Mouse (Mus musculus): Measurements from ENCODE around the gene Mrpl51. TPM values are rescaled to one million over a fixed set of nuclear protein-coding genes. Genes with fewer than 3 reads are reported as not detected.
A peak's percentile ranks its signal among the peaks of the same experiment; 100 is the strongest.

Mrpl51 gene
- polyA plus RNA-seq, 1 experiment: 68.6 TPM

GRCm38 (mm10) chr6:125222577-125222976 lies 31.0 kb downstream of the Mrpl51 start:
- Histone ChIP-seq H3K4me3 (ENCODE audit: insufficient read depth, low read length) (no peak overlapping the region), H3K4me1 (ENCODE audit: control insufficient read depth, insufficient read depth, low read length) (peaks cover 9% of the 10 kb centered on the region), H3K27ac (ENCODE audit: insufficient read depth, low read depth, low read length) (no peak overlapping the region)
- TF ChIP-seq POLR2A (IDR thresholded peaks at IDR 0.05; ENCODE audit: borderline replicate concordance, low read depth, low read length) (no peak), CTCF (IDR thresholded peaks at IDR 0.05; ENCODE audit: low read depth, low read length) (no peak)

DNA sequence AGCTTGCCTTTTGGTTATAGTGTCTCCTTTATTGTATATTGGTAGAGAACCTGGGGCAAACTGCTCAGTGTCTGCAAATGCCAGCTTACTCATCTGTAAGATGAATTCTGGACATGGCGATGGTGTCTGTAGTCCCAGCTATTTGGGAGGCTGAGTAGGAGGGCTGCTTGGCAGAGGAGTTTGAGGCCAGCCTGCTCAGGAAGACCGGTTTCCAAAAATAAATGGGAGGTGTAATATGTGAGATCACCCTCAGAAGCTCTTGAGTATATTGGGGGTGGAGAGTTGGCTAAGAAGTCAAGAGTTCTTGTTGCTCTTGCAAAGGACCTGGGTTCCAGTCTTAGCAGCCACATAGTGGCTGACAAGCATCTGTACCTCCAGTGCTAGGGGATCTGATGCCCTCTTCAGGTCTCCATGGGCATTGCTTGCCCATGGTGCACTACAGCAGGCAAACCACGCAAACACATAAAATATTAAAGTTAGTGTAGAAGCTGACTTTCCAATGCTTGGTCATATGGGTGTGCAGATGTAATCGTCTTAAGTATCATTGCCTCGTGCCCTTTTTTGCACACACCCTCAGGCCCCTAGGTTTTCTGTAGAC lies 34.0 kb downstream of the Mrpl51 start:
- H3K4me3 ChIP-seq (ENCODE audit: insufficient read depth, low read length): no peak overlapping the region
- TF ChIP-seq CTCF (IDR thresholded peaks at IDR 0.05; ENCODE audit: low read depth, low read length) (no peak), POLR2A (IDR thresholded peaks at IDR 0.05; ENCODE audit: borderline replicate concordance, low read depth, low read length) (no peak)
- no peak overlapping the region for H3K27ac ChIP-seq (ENCODE audit: insufficient read depth, low read depth, low read length)
- H3K4me1 ChIP-seq (ENCODE audit: control insufficient read depth, insufficient read depth, low read length): peaks cover 6% of the 10 kb centered on the region; the same call in 1 of the 2 replicates

DNA sequence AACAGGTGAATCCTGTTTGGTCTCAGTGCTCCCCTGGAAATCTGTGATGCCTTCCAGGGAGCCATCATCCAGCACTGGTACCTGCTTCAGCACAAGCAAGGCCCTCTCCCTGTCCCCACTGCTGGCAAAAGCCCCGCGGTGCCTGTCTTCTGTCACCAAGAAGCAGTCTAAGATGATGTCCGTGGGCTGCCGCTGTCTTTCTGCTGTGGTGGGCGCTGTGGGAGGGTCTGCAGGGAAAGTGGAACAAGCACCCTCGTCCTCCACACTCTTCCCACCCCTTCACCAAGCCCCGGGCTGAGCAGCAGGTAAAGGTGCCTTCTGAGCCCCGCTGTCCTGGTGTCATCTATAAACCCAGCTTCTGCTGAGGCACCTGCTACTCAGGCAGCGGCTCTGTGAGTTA lies 39.0 kb downstream of the Mrpl51 start:
- Histone ChIP-seq H3K4me3 (ENCODE audit: insufficient read depth, low read length) (no peak overlapping the region), H3K4me1 (ENCODE audit: control insufficient read depth, insufficient read depth, low read length) (peaks cover 10% of the 10 kb centered on the region), H3K27ac (ENCODE audit: insufficient read depth, low read depth, low read length) (no peak overlapping the region)
- no peak for TF ChIP-seq CTCF (IDR thresholded peaks at IDR 0.05; ENCODE audit: low read depth, low read length)
- TF ChIP-seq POLR2A (IDR thresholded peaks at IDR 0.05; ENCODE audit: borderline replicate concordance, low read depth, low read length): no peak

GRCm38 (mm10) chr6:125231117-125232044 lies 39.8 kb downstream of the Mrpl51 start, which contains the start of gene Tapbpl:
Gene Tapbpl (minus strand): TSS chr6:125231860.
- peaks cover 10% of the 10 kb centered on the region for H3K4me1 ChIP-seq (ENCODE audit: control insufficient read depth, insufficient read depth, low read length)
- TF ChIP-seq CTCF (IDR thresholded peaks at IDR 0.05; ENCODE audit: low read depth, low read length) (no peak), POLR2A (IDR thresholded peaks at IDR 0.05; ENCODE audit: borderline replicate concordance, low read depth, low read length) (no peak)
- peak within 1 kb of the TSS; percentile 75 for H3K4me3 ChIP-seq (ENCODE audit: insufficient read depth, low read length)
- peak within 1 kb of the TSS; percentile 71 for H3K27ac ChIP-seq (ENCODE audit: insufficient read depth, low read depth, low read length)

GRCm38 (mm10) chr6:125232045-125232437 lies 40.4 kb downstream of the Mrpl51 start:
- TF ChIP-seq CTCF (IDR thresholded peaks at IDR 0.05; ENCODE audit: low read depth, low read length): no peak
- no peak for TF ChIP-seq POLR2A (IDR thresholded peaks at IDR 0.05; ENCODE audit: borderline replicate concordance, low read depth, low read length)
- peaks cover 10% of the 10 kb centered on the region for H3K4me1 ChIP-seq (ENCODE audit: control insufficient read depth, insufficient read depth, low read length)
- H3K27ac ChIP-seq (ENCODE audit: insufficient read depth, low read depth, low read length): peak overlapping the region; percentile 71
- peak overlapping the region; percentile 75 for H3K4me3 ChIP-seq (ENCODE audit: insufficient read depth, low read length)

DNA sequence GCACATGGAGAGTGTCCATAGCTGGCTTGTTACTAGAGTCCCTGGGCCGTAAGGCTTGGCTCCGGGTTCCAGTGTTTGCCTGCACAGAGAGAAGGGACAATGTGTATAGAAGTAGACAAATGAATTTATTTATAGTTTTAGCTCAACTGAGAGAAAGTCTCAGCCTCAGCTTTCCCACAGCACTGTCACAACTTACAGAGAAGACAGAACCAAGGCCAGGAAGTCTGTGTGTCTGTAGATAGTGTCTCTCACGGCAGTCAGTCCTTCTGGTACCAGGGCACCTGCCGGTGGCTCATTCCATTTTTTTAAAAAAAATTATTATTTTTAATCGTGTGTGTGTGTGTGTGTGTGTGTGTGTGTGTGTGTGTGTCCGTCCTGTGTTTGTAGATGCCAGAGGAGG lies 40.9 kb downstream of the Mrpl51 start:
- peaks cover 14% of the 10 kb centered on the region for H3K4me1 ChIP-seq (ENCODE audit: control insufficient read depth, insufficient read depth, low read length)
- no peak for TF ChIP-seq POLR2A (IDR thresholded peaks at IDR 0.05; ENCODE audit: borderline replicate concordance, low read depth, low read length)
- no peak for TF ChIP-seq CTCF (IDR thresholded peaks at IDR 0.05; ENCODE audit: low read depth, low read length)
- no peak overlapping the region for H3K27ac ChIP-seq (ENCODE audit: insufficient read depth, low read depth, low read length)
- no peak overlapping the region for H3K4me3 ChIP-seq (ENCODE audit: insufficient read depth, low read length)

DNA sequence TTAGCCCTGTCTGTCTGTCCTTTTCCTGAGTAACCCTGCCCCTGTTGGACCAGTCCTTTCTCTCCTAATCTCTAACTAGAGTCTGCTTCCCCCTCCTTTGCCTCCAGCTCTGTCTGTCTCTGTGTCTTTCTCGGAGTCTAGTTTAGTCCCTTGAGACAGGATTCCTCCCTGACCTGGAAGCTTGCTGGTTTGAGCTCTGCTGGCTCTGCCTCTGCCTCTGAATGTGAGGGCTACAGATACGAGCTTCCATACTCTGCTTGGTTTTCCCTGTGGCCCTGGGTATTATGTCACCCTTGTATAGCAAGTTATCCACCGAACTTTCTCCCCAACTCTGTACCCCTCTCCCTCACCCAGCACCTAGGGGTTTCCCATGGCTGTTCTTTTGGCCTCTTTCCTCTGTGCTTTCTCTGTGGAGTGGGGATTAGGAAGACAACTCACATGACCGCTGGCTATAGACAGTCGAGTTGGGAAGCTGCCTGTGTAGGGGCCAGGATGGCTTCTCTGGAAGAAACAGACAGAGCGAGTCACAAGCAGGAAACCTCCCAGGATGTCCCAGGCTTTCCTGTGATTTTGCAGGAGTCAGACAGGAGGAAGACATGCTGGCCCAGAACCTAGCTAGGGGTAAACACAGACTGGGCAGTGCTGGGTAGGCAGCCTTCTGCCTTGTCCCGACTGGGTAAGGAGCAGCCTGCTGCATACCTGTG lies 42.4 kb downstream of the Mrpl51 start:
- Histone ChIP-seq H3K27ac (ENCODE audit: insufficient read depth, low read depth, low read length) (no peak overlapping the region), H3K4me3 (ENCODE audit: insufficient read depth, low read length) (no peak overlapping the region), H3K4me1 (ENCODE audit: control insufficient read depth, insufficient read depth, low read length) (peaks cover 22% of the 10 kb centered on the region)
- TF ChIP-seq CTCF (IDR thresholded peaks at IDR 0.05; ENCODE audit: low read depth, low read length) (no peak), POLR2A (IDR thresholded peaks at IDR 0.05; ENCODE audit: borderline replicate concordance, low read depth, low read length) (no peak)

DNA sequence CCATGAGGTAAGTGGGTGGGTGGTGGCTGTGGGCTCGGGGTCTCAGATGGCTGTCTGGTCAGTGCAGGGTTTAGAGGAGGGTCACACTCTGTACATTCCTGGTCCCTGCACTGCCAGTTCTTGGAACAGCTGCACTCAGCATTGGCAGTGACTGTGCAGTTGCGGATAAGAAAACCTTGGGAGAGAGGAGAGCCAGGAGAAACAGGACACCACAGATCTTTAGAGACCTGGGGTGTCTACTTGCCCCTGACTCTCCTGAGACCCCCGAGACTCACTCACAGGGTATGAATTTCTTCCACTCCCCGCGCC lies 42.9 kb downstream of the Mrpl51 start:
- peaks cover 23% of the 10 kb centered on the region for H3K4me1 ChIP-seq (ENCODE audit: control insufficient read depth, insufficient read depth, low read length)
- no peak for TF ChIP-seq POLR2A (IDR thresholded peaks at IDR 0.05; ENCODE audit: borderline replicate concordance, low read depth, low read length)
- TF ChIP-seq CTCF (IDR thresholded peaks at IDR 0.05; ENCODE audit: low read depth, low read length): no peak
- H3K27ac ChIP-seq (ENCODE audit: insufficient read depth, low read depth, low read length): no peak overlapping the region
- H3K4me3 ChIP-seq (ENCODE audit: insufficient read depth, low read length): no peak overlapping the region

- no peak for TF ChIP-seq CTCF (IDR thresholded peaks at IDR 0.05; ENCODE audit: low read depth, low read length)
- TF ChIP-seq POLR2A (IDR thresholded peaks at IDR 0.05; ENCODE audit: borderline replicate concordance, low read depth, low read length): no peak
- H3K27ac ChIP-seq (ENCODE audit: insufficient read depth, low read depth, low read length): no peak overlapping the region
- no peak overlapping the region for H3K4me3 ChIP-seq (ENCODE audit: insufficient read depth, low read length)
- H3K4me1 ChIP-seq (ENCODE audit: control insufficient read depth, insufficient read depth, low read length): peaks cover 23% of the 10 kb centered on the region
Measured at GRCm38 (mm10) chr6:125236341-125236740, 44.7 kb downstream of the Mrpl51 start.
